Mouse (Mus musculus): ENCODE data around the gene Col8a1.

DNA sequence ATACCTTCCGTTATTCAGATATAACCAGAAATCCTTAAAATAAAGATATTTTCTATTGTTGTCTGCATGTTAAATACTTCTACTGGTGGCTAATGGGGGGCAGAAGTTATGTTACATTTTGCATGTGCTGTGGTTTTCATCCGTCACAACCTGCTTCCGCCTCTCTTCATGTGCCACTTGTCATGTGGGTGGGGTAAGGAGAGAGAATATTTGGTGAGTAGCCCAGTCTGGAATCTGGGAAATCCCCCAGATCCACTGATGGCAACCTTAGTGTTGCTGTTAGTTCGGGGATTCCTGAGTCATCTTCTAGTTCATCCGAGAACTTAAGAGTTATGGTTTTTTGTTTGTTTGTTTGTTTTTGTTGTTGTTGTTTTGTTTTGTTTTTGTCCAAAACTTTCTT is 55.8 kb downstream of the Col8a1 start:
- TF ChIP-seq POLR2A (IDR thresholded peaks at IDR 0.05; ENCODE audit: low read depth, low read length) (no peak), CTCF (IDR thresholded peaks at IDR 0.05; ENCODE audit: extremely low read depth, insufficient read length, insufficient replicate concordance, low read depth, low read length) (no peak)
